Mouse (Mus musculus) MEL (cell line): ENCODE measurements around the gene R3hcc1l. TPM values are rescaled to one million over a fixed set of nuclear protein-coding genes. Genes with fewer than 3 reads are reported as not detected.

Experiments used
- DNase-seq: peaks from one replicate; pipeline ENCODE4 v3.0.0; 2011; ENCODE audit warnings: low read depth, low spot score
- H3K27ac ChIP-seq: 2 replicates; pipeline ENCODE4 v1.5.1; 2012; ENCODE audit warnings: low read depth, mild to moderate bottlenecking, control low read depth, low read length, moderate library complexity; ENCODE audit not compliant: control insufficient read depth
- H3K27me3 ChIP-seq, 2 experiments: fragments of 150-350 bp in 1 of 2; sonication (generic) in 1 of 2; 2 replicates each; pipeline ENCODE4 v1.6.1; 2012; ENCODE audit warnings: low read length in 2 of 2, mild to moderate bottlenecking in 2 of 2, improper control_type of control experiment in 1 of 2, moderate library complexity in 1 of 2; ENCODE audit not compliant: insufficient read depth in 2 of 2, control insufficient read depth in 1 of 2
- H3K36me3 ChIP-seq, 2 experiments: 2 replicates each; pipeline ENCODE4 v1.6.1; 2012 to 2014; ENCODE audit warnings: low read length in 2 of 2, improper control_type of control experiment in 1 of 2, inconsistent platforms in 1 of 2, mild to moderate bottlenecking in 1 of 2; ENCODE audit not compliant: insufficient read depth in 2 of 2, control insufficient read depth in 1 of 2
- H3K4me1 ChIP-seq, 2 experiments: fragments of 150-350 bp in 1 of 2; sonication (generic) in 1 of 2; 2 replicates each; pipeline ENCODE4 v1.6.1; 2012; ENCODE audit warnings: low read length in 2 of 2, improper control_type of control experiment in 1 of 2, mild to moderate bottlenecking in 1 of 2; ENCODE audit not compliant: insufficient read depth in 2 of 2, control insufficient read depth in 1 of 2
- H3K4me3 ChIP-seq, 2 experiments: fragments of 150-350 bp in 1 of 2; sonication (generic) in 1 of 2; 2 replicates each; pipeline ENCODE4 v1.5.1; 2012; ENCODE audit warnings: low read depth in 2 of 2, low read length in 2 of 2, mild to moderate bottlenecking in 2 of 2, moderate library complexity in 2 of 2, control low read depth in 1 of 2, improper control_type of control experiment in 1 of 2; ENCODE audit not compliant: control insufficient read depth in 1 of 2, insufficient read depth in 1 of 2
- H3K79me2 ChIP-seq: 2 replicates; pipeline ENCODE4 v1.6.1; 2012; ENCODE audit warnings: mild to moderate bottlenecking, low read length, moderate library complexity; ENCODE audit not compliant: control insufficient read depth, poor library complexity, insufficient read depth
- H3K9ac ChIP-seq: 2 replicates; pipeline ENCODE4 v1.6.1; 2012; ENCODE audit warnings: low read depth, mild to moderate bottlenecking, control low read depth, low read length, moderate library complexity; ENCODE audit not compliant: control insufficient read depth, poor library complexity, severe bottlenecking
- H3K9me3 ChIP-seq: fragments of 150-350 bp; sonication (generic); replicated peaks from 2 replicates; pipeline ENCODE4 v1.6.1; 2012; ENCODE audit warnings: mild to moderate bottlenecking, low read length, improper control_type of control experiment, moderate library complexity; ENCODE audit not compliant: insufficient read depth
- CHD1 ChIP-seq: IDR thresholded peaks from 2 replicates; pipeline ENCODE4 v1.6.1; 2012; ENCODE audit warnings: low read depth, mild to moderate bottlenecking, inconsistent platforms, low read length, improper control_type of control experiment
- CTCF ChIP-seq, 3 experiments: IDR thresholded peaks in 2 of 3; conservative IDR thresholded peaks in 1 of 3; 2 replicates each; pipeline ENCODE4 v1.5.1; 2011 to 2012; ENCODE audit warnings: low read length in 3 of 3, low read depth in 2 of 3, mild to moderate bottlenecking in 2 of 3, improper control_type of control experiment in 1 of 3, inconsistent platforms in 1 of 3, mixed read lengths in 1 of 3, moderate library complexity in 1 of 3; ENCODE audit not compliant: control insufficient read depth in 1 of 3, insufficient read depth in 1 of 3, poor library complexity in 1 of 3, severe bottlenecking in 1 of 3
- E2F4 ChIP-seq: IDR thresholded peaks from 2 replicates; pipeline ENCODE4 v1.6.1; 2011; ENCODE audit warnings: low read depth, low read length, improper control_type of control experiment, borderline replicate concordance
- EP300 ChIP-seq, 2 experiments: IDR thresholded peaks; 2 replicates each; pipeline ENCODE4 v1.6.1; 2011; ENCODE audit warnings: improper control_type of control experiment in 2 of 2, low read length in 2 of 2, low read depth in 1 of 2, mild to moderate bottlenecking in 1 of 2
- KAT2A ChIP-seq: conservative IDR thresholded peaks from 2 replicates; pipeline ENCODE4 v1.6.1; 2012; ENCODE audit warnings: low read depth, low read length, improper control_type of control experiment, inconsistent platforms
- MAX ChIP-seq: IDR thresholded peaks from 2 replicates; pipeline ENCODE4 v1.6.1; 2011; ENCODE audit warnings: low read length, improper control_type of control experiment
- MXI1 ChIP-seq: IDR thresholded peaks from 2 replicates; pipeline ENCODE4 v1.6.1; 2011; ENCODE audit warnings: mild to moderate bottlenecking, low read depth, low read length, improper control_type of control experiment
- MYB ChIP-seq: IDR thresholded peaks from 2 replicates; pipeline ENCODE4 v1.6.1; 2011; ENCODE audit warnings: mild to moderate bottlenecking, low read depth, low read length, improper control_type of control experiment
- NRF1 ChIP-seq: IDR thresholded peaks from 2 replicates; pipeline ENCODE4 v1.6.1; 2014; ENCODE audit warnings: low read depth, mild to moderate bottlenecking, inconsistent platforms, low read length, improper control_type of control experiment, moderate library complexity; ENCODE audit not compliant: poor library complexity, insufficient read depth, severe bottlenecking
- POLR2AphosphoS5 ChIP-seq: IDR thresholded peaks from 2 replicates; pipeline ENCODE4 v1.6.1; 2012; ENCODE audit warnings: low read depth, borderline replicate concordance, mild to moderate bottlenecking, inconsistent platforms, low read length, moderate library complexity, mixed read lengths
- SMC3 ChIP-seq: IDR thresholded peaks from 2 replicates; pipeline ENCODE4 v1.6.1; 2011; ENCODE audit warnings: low read depth, low read length, improper control_type of control experiment
- TAL1 ChIP-seq: IDR thresholded peaks from 2 replicates; pipeline ENCODE4 v1.6.1; 2012; ENCODE audit warnings: mild to moderate bottlenecking, inconsistent platforms, low read length, moderate library complexity, mixed read lengths
- TCF12 ChIP-seq: IDR thresholded peaks from 2 replicates; pipeline ENCODE4 v1.6.1; 2014; ENCODE audit warnings: low read depth, mild to moderate bottlenecking, inconsistent platforms, low read length, improper control_type of control experiment, moderate library complexity
- USF1 ChIP-seq: IDR thresholded peaks from 2 replicates; pipeline ENCODE4 v1.6.1; 2014; ENCODE audit warnings: low read depth, mild to moderate bottlenecking, inconsistent platforms, low read length, improper control_type of control experiment, moderate library complexity
- USF2 ChIP-seq, 2 experiments: IDR thresholded peaks; 2 replicates each; pipeline ENCODE4 v1.6.1; 2011 to 2012; ENCODE audit warnings: improper control_type of control experiment in 2 of 2, low read length in 2 of 2, borderline replicate concordance in 1 of 2, inconsistent platforms in 1 of 2, low read depth in 1 of 2, mild to moderate bottlenecking in 1 of 2; ENCODE audit not compliant: insufficient read depth in 1 of 2
- ZNF384 ChIP-seq: IDR thresholded peaks from 2 replicates; pipeline ENCODE4 v1.6.1; 2012; ENCODE audit warnings: low read depth, mild to moderate bottlenecking, inconsistent platforms, low read length, improper control_type of control experiment
- polyA plus RNA-seq, 2 experiments: library from polyadenylated mRNA; stranded (reverse) in 1 of 2; unstranded in 1 of 2; fragments of >175 nt in 1 of 2; fragments of >200 nt in 1 of 2; gene quantifications; 2 replicates each; pipeline versions ENCODE4 v1.2.1 to v1.2.4; 2012; ENCODE audit warnings: low replicate concordance in 2 of 2, low read depth in 1 of 2; ENCODE audit not compliant: insufficient read length in 2 of 2, insufficient read depth in 1 of 2, missing spikeins in 1 of 2
- total RNA-seq: library from RNA; depleted of rRNA; stranded (reverse); fragments of 300-350 nt; gene quantifications from 2 replicates; pipeline ENCODE4 v1.2.3, GENCODE M21; 2012

R3hcc1l gene
- total and polyA plus RNA-seq, 3 experiments, result 14.8 to 119 (median 21.5) TPM

GRCm38 (mm10) chr19:42487261-42487660, 31.3 kb upstream of the R3hcc1l start:
- Histone ChIP-seq H3K9me3 (no peaks in the 10 kb centered on the region), H3K79me2 (no peaks in the 10 kb centered on the region), H3K36me3 (no peaks in the 10 kb centered on the region), H3K27me3 (peaks cover 0 to 3% of the 10 kb centered on the region in 2 experiments; a peak in 1 of 4 replicates), H3K27ac (no peak overlapping the region), H3K9ac (no peak overlapping the region), H3K4me3 (no peak overlapping the region), H3K4me1 (no peaks in the 10 kb centered on the region)
- TF ChIP-seq EP300 (IDR thresholded peaks at IDR 0.05; ENCODE audit: low read depth in 1 of 2, low read length in 2 of 2), result no peak
- DNase-seq, result no peak

GRCm38 (mm10) chr19:42493257-42493917, 25.2 kb upstream of the R3hcc1l start:
- Histone ChIP-seq H3K79me2 (no peaks in the 10 kb centered on the region), H3K27me3 (no peaks in the 10 kb centered on the region), H3K36me3 (no peaks in the 10 kb centered on the region)
- TF ChIP-seq MAX (no peak), MYB (no peak), TCF12 (no peak), TAL1 (no peak; the same call in 1 of the 2 replicates), E2F4 (no peak), SMC3 (no peak), KAT2A (no peak), USF2 (IDR thresholded peaks at IDR 0.05; ENCODE audit: borderline replicate concordance in 1 of 2, insufficient read depth in 1 of 2, low read depth in 1 of 2, low read length in 2 of 2) (no peak), CTCF (IDR thresholded peaks at IDR 0.05 in 2 of 3, conservative IDR thresholded peaks at IDR 0.05 in 1 of 3; ENCODE audit: control insufficient read depth in 1 of 3, insufficient read depth in 1 of 3, low read depth in 2 of 3, low read length in 3 of 3, poor library complexity in 1 of 3, severe bottlenecking in 1 of 3) (no peak), NRF1 (no peak), MXI1 (no peak), POLR2AphosphoS5 (no peak), USF1 (no peak), ZNF384 (no peak), CHD1 (no peak)
- TF ChIP-seq, all 39 proteins: peak for 0
- Histone ChIP-seq H3K4me1 (no peaks in the 10 kb centered on the region), H3K4me3 (no peak overlapping the region), H3K9me3 (no peaks in the 10 kb centered on the region), H3K9ac (no peak overlapping the region), H3K27ac (no peak overlapping the region)
- DNase-seq, result no peak
